Mouse (Mus musculus): ENCODE measurements around the gene Ifit1bl1. TPM values are rescaled to one million over a fixed set of nuclear protein-coding genes. Genes with fewer than 3 reads are reported as not detected.
"Not testable (repeated sequence)": the region's sequence is repeated elsewhere in the genome, so short reads cannot be mapped to it uniquely, and the experiment has no call there.

Ifit1bl1 gene
- polyA plus RNA-seq, 1 experiment from 2014 or later: 1.1 TPM

DNA sequence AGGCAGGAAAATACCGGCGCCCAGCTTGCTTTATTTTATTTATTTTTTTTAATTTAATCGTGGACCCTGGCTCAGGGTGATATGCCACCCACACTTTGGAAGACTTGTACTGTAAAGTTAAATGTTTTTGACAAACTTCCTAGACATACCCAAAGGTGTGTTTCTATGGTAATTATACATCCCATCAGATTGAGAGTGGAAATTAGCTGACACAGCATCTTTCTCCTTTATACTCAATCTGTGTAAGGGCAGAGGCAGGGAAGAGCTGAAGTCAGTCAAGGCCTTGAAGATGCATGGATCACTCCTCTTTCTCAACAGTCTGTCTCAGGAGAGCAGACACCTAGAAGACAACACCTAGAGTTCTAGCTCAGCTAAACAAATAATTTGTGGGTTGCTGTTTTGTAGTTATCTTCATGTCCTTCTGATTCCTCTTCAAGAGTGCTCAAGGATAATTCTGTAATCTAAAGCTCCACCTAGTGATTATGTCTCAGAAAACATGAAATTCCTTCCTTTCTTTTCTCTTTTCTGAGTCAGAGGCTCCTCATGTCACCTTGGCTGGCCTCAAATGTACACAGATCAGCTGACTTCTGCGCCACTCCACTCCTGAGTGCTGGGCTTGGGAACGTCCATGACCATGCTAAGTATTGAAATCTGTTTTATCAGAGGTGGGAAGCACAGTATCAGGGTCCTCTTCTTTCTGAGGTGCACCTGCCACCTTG, 15.9 kb downstream of the Ifit1bl1 start:
- 70% methylated on average over 5 of the region's 5 CpGs for WGBS
- not testable (repeated sequence) for H3K27me3 ChIP-seq; H3K9me3 ChIP-seq; H3K4me2 ChIP-seq; H3K4me1 ChIP-seq (replicated peaks); H3K36me3 ChIP-seq; H3K4me3 ChIP-seq; ATAC-seq (ENCODE audit: low FRiP score, low read depth); H3K27ac ChIP-seq (replicated peaks); H3K9ac ChIP-seq

DNA sequence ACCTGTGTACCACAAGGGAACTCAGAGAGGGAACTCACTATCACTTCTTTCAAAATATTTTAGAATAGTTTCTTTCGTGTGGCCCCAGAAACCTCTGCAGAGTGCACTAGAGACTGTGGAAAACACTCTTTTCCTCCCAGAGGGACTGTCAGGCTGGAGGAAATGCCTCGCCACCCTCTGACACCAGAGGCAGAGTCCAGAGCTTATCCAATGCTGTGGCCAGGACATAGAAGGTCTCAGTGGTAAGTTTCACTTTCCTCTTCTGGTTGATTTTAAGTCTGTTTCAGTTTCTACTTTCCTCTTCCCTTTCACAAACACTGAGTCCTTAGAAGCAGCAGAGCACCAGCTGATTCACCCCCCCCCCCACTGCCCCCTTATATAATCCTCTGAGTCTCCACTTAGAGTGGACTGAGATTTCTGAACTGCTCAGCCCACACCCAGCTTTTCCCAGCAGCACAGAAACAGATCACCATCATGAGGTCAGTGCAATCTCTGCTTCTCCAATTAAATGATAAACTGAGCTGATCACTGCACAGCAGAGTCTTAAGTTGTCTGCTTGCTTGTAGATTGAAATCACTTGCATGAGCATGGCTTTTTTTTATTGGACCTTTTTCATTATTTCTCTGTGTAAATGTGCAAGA, 18.5 kb downstream of the Ifit1bl1 start, which contains the start of gene Ifit3:
Gene Ifit3 (plus strand): TSS at position 406 of the 641 bp plus-strand sequence.
- H3K36me3 ChIP-seq; H3K9ac ChIP-seq; H3K4me1 ChIP-seq (replicated peaks); H3K4me3 ChIP-seq; ATAC-seq (ENCODE audit: low FRiP score, low read depth); H3K27me3 ChIP-seq; H3K9me3 ChIP-seq; H3K4me2 ChIP-seq; H3K27ac ChIP-seq (replicated peaks): not testable (repeated sequence)
- 67% methylated on average over 2 of the region's 2 CpGs for WGBS

- 88% methylated on average over 2 of the region's 2 CpGs for WGBS
- H3K9ac ChIP-seq; ATAC-seq (ENCODE audit: low FRiP score, low read depth); H3K27ac ChIP-seq (replicated peaks); H3K36me3 ChIP-seq; H3K9me3 ChIP-seq; H3K4me3 ChIP-seq; H3K4me2 ChIP-seq; H3K27me3 ChIP-seq; H3K4me1 ChIP-seq (replicated peaks): not testable (repeated sequence)
Observed at GRCm38 (mm10) chr19:34582696-34583095, 19.1 kb downstream of the Ifit1bl1 start.

DNA sequence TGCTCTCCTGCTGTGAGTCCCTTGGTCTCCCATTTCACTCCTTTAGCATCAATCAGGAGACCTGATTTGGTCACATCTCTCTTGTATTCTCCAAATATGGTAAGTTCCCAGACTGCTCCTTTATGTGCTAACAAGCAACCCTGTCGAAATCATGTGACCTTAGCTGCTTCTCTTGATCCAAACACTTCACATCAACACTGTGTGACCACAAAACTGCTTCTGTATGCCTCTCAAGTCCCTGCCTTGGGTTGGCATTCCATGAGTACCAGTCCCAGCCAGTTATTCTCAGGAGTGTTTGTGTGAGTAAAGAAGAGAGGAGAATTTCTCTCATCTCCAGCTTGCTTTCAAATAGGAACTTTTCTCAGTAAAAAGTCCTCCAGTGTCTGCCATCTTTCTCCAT, 24.6 kb downstream of the Ifit1bl1 start:
- Histone ChIP-seq H3K9ac (no peak overlapping the region), H3K4me1 (replicated peaks) (no peaks in the 10 kb centered on the region), H3K36me3 (no peaks in the 10 kb centered on the region), H3K4me2 (no peak overlapping the region), H3K27ac (replicated peaks) (no peak overlapping the region), H3K27me3 (no peaks in the 10 kb centered on the region), H3K9me3 (no peaks in the 10 kb centered on the region), H3K4me3 (no peak overlapping the region)
- no peak for ATAC-seq (ENCODE audit: low FRiP score, low read depth)
- WGBS: 90% methylated on average over 1 of the region's 1 CpGs

DNA sequence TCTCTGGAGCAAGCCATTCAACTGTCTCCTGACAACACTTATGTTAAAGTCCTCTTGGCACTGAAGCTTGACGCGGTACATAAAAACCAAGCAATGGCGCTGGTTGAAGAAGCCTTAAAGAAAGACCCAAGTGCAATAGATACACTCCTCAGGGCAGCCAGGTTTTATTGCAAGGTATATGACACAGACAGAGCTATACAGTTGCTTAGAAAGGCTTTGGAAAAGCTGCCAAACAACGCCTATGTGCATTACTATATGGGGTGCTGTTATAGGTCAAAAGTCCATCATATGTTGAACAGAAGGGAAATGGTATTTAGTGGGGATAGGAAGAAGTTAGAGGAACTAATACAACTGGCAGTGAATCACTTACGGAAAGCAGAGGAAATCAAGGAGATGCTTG, 28.1 kb downstream of the Ifit1bl1 start:
- no peaks in the 10 kb centered on the region for H3K27me3 ChIP-seq
- no peaks in the 10 kb centered on the region; the same call in 1 of the 2 replicates for H3K4me1 ChIP-seq (replicated peaks)
- H3K4me2 ChIP-seq: no peak overlapping the region
- no peak for ATAC-seq (ENCODE audit: low FRiP score, low read depth)
- H3K27ac ChIP-seq (replicated peaks): no peak overlapping the region
- no peaks in the 10 kb centered on the region for H3K9me3 ChIP-seq
- H3K36me3 ChIP-seq: no peaks in the 10 kb centered on the region
- WGBS: 98% methylated on average over 5 of the region's 5 CpGs
- no peak overlapping the region for H3K9ac ChIP-seq
- no peak overlapping the region for H3K4me3 ChIP-seq

DNA sequence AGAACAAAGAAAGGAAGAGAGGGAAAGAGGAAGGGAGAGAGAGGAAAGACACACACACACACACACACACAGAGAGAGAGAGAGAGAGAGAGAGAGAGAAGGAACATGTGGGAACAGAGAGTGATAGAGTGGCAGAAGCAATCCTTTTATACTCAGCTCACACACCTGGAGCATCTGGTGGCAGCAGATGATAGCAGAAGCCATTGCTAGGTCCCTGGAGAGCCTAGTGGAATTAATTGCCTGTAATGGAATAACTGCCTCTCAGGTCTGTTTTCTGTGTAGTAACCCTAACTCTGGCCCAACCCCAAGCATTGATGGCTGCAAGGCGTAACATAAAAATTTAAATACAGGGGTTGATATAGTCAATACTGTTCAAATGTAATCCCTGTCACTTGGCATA, 30.7 kb downstream of the Ifit1bl1 start:
- WGBS: 75% methylated on average over 1 of the region's 1 CpGs
- no peak overlapping the region for H3K27ac ChIP-seq (replicated peaks)
- H3K36me3 ChIP-seq: no peaks in the 10 kb centered on the region
- H3K4me2 ChIP-seq: no peak overlapping the region
- H3K4me1 ChIP-seq (replicated peaks): no peaks in the 10 kb centered on the region; the same call in 1 of the 2 replicates
- no peaks in the 10 kb centered on the region for H3K27me3 ChIP-seq
- no peak overlapping the region for H3K9ac ChIP-seq
- ATAC-seq (ENCODE audit: low FRiP score, low read depth): peak; percentile 54; the same call in 1 of the 2 replicates
- H3K4me3 ChIP-seq: no peak overlapping the region
- no peaks in the 10 kb centered on the region for H3K9me3 ChIP-seq

- no peaks in the 10 kb centered on the region for H3K27me3 ChIP-seq
- no peak overlapping the region for H3K4me3 ChIP-seq
- no peaks in the 10 kb centered on the region; the same call in 1 of the 2 replicates for H3K4me1 ChIP-seq (replicated peaks)
- H3K27ac ChIP-seq (replicated peaks): no peak overlapping the region
- no peak overlapping the region for H3K4me2 ChIP-seq
- no peaks in the 10 kb centered on the region for H3K36me3 ChIP-seq
- no peaks in the 10 kb centered on the region for H3K9me3 ChIP-seq
- no peak for ATAC-seq (ENCODE audit: low FRiP score, low read depth)
- WGBS: 78% methylated on average over 4 of the region's 4 CpGs
- H3K9ac ChIP-seq: no peak overlapping the region
Observed at GRCm38 (mm10) chr19:34569896-34570476, 31.8 kb downstream of the Ifit1bl1 start.

GRCm38 (mm10) chr19:34568988-34569895, 32.5 kb downstream of the Ifit1bl1 start:
- Histone ChIP-seq H3K4me1 (replicated peaks) (no peaks in the 10 kb centered on the region; the same call in 1 of the 2 replicates), H3K9ac (no peak overlapping the region), H3K27ac (replicated peaks) (no peak overlapping the region), H3K36me3 (no peaks in the 10 kb centered on the region), H3K4me2 (no peak overlapping the region), H3K27me3 (no peaks in the 10 kb centered on the region), H3K4me3 (no peak overlapping the region), H3K9me3 (no peaks in the 10 kb centered on the region)
- 82% methylated on average over 7 of the region's 7 CpGs for WGBS
- no peak for ATAC-seq (ENCODE audit: low FRiP score, low read depth)

DNA sequence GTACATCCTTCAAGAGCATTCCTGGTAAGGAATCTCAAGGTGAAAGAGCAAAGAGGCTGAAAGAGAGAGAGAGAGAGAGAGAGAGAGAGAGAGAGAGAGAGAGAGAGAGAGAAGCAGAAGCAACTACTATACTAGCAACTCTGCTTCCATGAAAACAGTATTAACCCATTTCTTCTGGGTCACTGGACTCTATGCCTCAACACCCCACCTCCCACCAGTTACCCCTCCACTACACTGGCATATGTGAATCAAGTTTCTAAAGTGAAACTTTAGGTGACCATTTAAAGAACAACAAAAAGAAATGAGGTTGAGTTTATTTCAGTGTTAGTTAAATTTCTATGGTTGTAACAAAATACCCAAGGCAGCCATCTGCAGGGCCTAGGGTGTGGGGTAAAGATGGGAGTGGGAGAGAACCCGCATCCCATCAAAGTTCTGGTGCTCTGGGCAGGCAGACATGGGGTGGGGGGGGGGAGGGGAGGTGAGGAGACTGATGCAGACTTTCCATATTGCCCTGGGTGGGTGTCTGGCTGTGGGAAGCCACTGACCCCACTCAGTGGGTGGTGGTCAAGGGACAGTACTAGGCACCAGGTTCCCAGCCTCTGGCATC, 35.5 kb downstream of the Ifit1bl1 start:
- Histone ChIP-seq H3K9ac (no peak overlapping the region), H3K4me2 (no peak overlapping the region), H3K27me3 (no peaks in the 10 kb centered on the region), H3K36me3 (no peaks in the 10 kb centered on the region), H3K27ac (replicated peaks) (no peak overlapping the region), H3K4me3 (no peak overlapping the region), H3K4me1 (replicated peaks) (no peaks in the 10 kb centered on the region; the same call in 1 of the 2 replicates), H3K9me3 (no peaks in the 10 kb centered on the region)
- ATAC-seq (ENCODE audit: low FRiP score, low read depth): no peak
- WGBS: 77% methylated on average over 1 of the region's 1 CpGs

DNA sequence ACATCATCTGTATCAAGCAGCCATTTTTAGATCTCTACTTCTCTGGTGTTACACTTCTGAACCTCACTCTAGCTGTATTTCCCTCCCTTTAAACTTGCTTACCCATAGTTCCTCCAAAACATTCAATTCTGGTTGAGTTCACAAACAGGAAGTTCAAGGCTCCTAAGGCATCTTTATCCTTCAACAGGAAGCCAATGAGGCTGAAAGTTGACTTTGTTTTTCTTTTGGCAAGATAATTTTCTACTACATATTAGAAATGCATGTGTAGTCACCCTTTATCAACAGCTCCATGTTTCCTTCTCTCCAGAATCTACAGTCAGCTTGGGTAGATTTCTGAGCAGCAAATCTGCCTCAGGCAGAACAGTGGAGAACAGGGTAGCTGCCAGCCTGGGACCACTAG, 39.2 kb downstream of the Ifit1bl1 start:
- H3K27ac ChIP-seq (replicated peaks): no peak overlapping the region
- no peaks in the 10 kb centered on the region for H3K36me3 ChIP-seq
- no peak overlapping the region for H3K9ac ChIP-seq
- H3K4me1 ChIP-seq (replicated peaks): no peaks in the 10 kb centered on the region
- H3K4me3 ChIP-seq: no peak overlapping the region
- ATAC-seq (ENCODE audit: low FRiP score, low read depth): no peak
- no peaks in the 10 kb centered on the region for H3K27me3 ChIP-seq
- H3K4me2 ChIP-seq: no peak overlapping the region
- no peaks in the 10 kb centered on the region for H3K9me3 ChIP-seq

DNA sequence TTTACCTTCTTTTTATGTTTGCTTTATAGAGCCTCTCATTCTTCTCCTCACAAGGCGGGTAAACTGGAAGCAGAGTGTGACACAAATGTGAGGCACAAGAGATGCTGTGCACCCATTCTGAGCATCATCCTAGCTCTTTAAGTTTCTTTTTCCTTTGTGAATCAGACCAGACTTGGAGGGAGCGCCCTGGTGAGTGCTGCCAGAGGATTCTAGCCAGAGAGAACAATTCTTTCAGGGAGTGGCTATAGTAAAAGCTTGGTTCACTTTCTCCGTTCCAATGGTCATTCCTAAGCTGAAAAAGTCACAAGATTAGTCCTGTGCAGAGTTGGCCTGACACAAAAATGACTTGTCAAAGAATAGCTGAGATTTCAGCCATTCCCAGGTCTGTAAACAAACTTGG, 45.1 kb downstream of the Ifit1bl1 start:
- no peak for ATAC-seq (ENCODE audit: low FRiP score, low read depth)
- WGBS: 81% methylated on average over 3 of the region's 3 CpGs
- H3K9me3 ChIP-seq: no peaks in the 10 kb centered on the region
- no peak overlapping the region for H3K27ac ChIP-seq (replicated peaks)
- H3K36me3 ChIP-seq: no peaks in the 10 kb centered on the region
- no peaks in the 10 kb centered on the region for H3K4me1 ChIP-seq (replicated peaks)
- no peaks in the 10 kb centered on the region for H3K27me3 ChIP-seq
- no peak overlapping the region for H3K4me3 ChIP-seq
- no peak overlapping the region for H3K4me2 ChIP-seq
- H3K9ac ChIP-seq: no peak overlapping the region

All from hindbrain, embryonic 15.5 days (tissue).